Mouse (Mus musculus) c-Kit-negative CD71-positive TER-119-positive erythroid progenitor cells, embryonic 14.5 days (primary cell): ENCODE measurements around the gene Cd27.

ENCODE experiments used
- DNase-seq: peaks from one replicate; pipeline ENCODE4 v3.0.0-alpha.2; 2013; ENCODE audit warnings: low read depth, low spot score

Cd27 gene

DNA sequence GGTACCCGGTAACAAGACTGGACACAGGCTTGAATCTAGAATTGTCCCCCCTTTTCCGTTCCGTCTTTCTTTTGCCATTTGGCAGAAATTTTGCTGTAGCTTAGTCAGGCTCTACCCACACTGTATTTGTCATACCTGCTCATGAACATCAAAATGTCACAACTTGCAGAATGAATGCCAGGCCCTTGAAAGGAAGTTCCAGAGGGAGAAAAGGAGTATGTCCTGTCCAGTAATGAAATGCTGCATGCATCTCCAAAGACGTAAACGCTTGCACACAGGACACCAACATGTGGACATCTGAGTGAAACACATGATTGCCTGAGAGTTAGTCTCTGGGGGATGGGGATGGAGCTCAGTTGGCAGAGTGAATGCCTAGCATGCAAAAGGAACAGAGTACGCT is 23.1 kb downstream of the Cd27 start:
- DNase-seq = no peak

DNA sequence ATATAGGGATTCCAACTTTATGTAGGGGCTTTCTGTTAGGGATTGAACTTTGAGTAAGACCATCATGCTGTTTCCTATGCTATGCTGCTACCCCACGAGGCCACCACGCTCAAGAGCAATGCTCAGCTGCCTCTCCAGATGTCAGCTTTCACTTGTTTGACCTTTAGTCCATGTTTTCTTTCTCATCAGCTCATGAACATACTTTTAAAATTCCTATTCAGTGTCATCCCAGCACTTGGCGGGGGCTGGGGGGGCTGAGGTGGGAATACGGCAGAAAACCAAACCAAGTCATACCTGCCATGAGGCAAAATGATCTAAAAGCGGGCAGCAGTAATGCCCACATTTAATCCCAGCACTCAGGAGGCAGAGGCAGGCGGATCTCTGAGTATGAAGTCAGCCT is 23.7 kb downstream of the Cd27 start:
- DNase-seq = no peak

DNA sequence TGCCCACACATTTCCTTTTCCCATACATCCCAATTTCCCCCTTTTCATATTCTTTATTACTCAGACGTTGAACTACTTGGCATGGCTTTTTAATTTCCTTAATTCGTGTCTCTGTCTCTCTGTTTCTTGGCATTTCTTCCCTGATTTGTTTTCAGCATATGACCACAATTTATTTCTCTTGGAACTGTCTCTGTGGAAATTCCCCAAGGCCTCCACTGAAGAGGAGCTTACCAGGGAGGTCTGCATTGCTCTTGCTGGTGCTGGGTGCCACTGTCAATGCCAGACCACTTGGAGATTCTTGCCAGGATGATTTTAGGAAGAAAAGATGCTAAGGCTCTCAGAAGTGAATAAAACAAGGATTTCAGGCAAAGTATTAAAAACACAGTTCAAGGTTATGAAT is 24.2 kb downstream of the Cd27 start:
- DNase-seq = no peak

DNA sequence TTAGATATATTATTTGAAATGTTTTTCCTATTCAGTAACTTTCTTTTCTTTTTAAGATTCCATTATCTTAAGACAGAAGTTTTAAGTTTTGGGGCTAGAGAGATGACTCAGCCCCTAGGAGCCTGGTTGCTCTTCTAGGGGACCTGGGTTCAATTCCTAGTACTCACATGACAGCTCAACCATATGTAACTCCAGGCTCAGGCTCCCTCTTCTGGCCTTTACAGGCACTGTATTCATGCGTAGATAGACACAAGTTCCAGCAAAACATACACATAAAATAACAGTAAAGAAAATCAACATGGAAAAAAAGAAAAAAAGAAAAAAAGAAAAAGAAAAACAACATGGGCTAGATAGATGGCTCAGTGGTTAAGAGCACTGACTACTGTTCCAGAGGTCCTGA is 26.4 kb downstream of the Cd27 start:
- DNase-seq = no peak

DNA sequence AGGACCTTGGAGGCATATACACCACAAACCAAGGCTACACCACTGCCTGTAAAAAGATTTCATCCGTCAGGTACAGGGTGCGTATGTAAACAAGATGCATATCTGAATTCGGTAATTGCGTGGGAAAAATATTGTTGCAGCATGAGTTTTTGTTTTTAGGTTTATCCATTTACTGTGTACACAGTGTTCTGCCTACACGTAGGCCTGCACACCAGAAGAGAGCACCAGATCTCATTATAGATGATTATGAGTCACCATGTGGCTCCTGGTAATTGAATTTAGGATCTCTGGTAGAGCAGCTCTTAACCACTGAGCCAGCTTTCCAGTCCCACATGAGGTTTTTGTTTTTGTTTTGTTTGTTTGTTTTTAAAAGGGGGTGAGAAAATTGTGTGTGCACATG is 39.6 kb downstream of the Cd27 start:
- DNase-seq = no peak

DNA sequence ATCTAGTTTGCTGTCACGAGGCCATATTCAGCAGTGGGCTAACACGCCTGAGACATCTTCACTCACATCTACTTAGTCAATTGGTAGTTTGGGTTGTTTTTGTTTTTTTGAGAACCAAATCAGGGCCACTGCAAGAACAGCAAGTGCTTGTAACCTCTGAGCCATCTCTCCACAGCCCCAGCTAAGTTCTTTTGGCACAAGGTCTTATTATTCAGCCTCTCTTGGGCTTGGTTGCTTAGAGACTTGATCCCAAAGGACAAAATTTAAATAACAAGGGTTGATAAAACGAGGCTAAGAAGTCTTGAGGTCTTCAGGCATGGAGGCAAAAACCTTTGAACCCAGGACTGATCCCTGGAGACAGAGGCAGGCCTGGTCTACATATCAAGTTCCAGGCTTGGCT is 40.5 kb downstream of the Cd27 start:
- DNase-seq = no peak

DNA sequence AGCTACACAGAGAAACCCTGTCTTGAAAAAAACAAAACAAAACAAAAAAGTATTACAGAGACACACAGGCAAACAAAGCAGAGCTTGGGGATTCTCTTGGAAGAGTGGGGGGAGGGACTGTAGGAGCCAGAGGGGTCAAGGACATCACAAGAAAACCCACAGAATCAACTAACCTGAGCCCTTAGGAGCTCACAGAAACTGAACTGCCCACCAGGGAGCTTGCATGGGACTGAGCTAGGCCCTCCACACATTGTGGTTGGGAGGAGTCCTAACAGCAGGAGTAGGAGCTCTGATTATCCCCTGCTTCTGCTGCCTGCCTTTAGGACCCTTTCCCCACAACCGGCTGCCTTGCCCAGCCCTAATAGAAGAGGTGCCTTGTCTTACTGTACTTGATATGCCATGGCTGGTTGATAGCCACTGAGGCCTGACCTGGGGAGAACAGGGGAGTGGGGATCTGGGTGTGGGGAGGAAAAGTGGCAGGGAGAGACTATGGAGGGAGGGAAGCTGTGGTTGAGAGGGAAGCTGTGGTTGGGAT is 41.2 kb downstream of the Cd27 start:
- no peak for DNase-seq

DNA sequence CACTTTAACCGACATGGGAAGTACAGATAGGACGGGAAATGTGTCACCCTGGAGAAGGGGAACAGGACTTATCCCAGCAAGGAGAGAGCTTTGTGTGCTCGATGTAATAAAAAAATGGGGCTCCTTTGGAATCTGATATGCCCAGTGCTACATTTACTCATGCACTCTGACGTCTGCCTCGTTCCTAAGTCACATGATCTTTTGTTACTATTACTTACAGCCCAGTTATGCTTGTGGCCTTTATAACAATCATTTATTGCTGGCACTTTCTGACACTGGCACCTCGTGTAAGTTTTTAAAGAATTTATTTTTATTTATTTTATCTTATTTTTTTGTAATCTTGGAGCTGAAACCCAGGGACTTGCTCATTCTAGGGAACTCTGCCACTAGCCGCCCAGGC is 43.4 kb downstream of the Cd27 start:
- no peak for DNase-seq

DNA sequence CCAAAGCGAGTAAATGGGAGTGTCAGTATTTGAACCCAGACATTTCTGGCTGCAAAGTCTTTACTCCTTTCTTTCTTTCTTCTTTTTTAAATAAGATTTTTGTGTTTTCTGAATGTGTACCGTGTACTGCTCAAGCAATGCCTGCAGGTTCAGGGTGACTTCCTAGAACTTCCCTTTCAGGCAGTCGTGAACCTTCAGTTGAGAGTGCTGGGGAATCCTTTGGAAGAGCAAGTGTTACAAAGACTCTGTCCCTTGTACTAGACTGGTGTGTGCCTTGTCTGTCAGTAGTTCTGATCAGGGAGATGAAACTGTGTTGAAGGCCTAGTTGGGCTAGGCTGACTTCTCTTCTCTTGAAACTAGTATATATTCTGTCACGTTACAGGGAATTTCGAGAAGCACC is 44.0 kb downstream of the Cd27 start:
- peak; percentile 27 for DNase-seq

DNA sequence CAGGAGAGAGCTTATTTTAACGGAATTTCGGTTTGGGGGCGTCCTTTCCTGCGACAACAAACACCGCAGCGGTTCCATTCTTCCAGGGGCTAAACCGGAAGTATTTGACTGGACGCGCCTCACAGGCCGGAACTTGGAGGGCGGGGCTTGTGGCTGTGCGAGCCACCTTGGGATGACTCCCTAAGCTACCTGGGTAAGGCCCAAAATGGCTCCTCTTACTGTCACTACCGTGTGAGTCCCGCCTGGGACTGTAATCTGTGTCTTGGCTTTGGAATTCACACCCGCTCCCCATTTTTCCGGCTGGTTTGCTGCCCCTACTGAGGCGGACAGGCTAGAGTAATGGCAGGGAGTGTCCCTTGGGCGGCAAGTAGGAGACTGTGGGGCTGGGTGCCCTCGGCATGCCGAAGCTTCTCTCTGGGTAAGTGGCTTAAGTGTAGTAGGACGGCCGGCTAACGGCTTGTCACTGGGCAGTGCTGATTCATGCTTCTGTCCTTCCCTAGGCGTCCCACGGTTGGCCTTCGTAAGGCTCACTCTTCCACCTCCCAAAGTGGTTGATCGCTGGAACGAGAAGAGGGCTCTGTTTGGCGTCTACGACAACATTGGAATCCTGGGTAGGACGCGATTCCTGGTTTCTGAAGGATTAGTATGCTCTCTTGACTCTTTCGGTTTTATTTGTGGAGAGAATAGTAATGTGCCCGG is 44.6 kb downstream of the Cd27 start:
- peak; percentile 89 for DNase-seq

DNA sequence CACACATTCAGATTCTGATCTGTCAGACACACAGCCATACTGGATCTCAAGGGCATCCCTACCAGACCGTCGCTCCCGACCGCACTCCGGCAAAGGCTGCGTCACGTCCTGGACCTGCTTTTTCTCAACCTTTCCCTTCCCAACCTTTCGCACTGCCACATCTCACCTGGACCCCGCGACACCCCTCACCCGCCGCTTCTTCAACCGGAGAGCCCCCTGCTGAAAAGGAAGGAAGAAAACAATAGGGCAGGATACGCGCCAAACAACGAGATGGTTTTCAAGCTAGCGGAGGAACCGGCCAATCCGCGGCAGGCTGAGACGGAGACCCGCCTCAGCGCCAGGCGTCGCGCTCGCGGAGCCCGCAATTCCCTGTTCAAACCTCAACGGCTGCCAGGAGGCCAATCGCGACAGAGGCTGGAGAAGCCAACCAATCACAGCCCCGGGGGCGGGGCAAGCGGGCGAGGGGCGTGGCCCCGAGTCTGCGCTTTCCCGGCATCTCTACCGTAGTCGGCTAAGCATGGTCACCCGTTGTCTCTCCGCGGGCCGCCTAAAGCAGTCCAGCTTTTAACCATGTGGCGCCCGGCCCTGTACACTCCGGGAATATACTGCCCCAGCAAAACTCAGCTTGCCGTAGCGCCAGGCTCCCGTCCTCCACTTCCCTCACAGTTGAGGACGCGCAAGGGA is 45.3 kb downstream of the Cd27 start, which contains the start of the genes Ncapd2 and Mrpl51:
Ncapd2 (minus strand) TSS at position 370 of the 684 bp plus-strand sequence.
Mrpl51 (plus strand) TSS at position 470 of the 684 bp plus-strand sequence.
- DNase-seq = peak; percentile 95

DNA sequence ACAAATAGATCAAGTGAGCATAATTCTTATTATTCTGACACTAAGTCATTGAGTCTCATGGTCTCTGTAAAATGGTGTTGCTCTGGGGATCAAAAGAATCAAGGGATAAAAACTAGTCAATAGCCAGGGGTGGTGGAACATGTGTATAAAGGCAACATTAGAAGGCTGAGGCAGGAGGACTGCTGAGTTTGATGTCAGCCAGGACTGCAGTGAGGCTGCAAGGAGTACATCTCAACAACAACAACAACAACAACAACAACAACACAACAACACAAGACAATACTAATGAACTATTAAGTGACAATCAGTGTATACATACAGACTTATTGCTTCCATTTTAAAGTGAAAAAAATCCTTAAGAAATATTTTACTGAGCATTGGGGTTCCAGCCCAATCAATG is 46.0 kb downstream of the Cd27 start:
- DNase-seq = no peak

DNA sequence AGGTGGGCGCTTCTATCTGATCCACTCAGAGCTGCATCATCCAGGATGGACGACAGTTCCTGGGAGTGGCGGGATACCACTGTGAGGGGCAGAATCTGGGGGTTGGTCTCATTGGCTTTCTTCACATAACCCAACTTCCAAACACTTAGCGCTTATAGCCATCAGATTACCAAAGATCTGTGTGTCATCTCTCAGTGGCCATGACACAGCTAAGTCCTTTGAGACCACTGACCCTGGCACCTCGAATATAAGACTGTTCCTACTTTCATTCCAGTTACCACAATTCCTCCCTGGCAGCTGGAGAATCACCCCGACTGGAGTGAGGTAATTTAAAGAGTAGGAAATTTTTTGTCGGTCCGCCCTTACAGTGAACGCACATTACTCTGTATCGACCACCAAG is 50.6 kb downstream of the Cd27 start:
- DNase-seq = no peak
